ENCODE assay signal across 16 mouse cellular contexts in the genomic region with DNA sequence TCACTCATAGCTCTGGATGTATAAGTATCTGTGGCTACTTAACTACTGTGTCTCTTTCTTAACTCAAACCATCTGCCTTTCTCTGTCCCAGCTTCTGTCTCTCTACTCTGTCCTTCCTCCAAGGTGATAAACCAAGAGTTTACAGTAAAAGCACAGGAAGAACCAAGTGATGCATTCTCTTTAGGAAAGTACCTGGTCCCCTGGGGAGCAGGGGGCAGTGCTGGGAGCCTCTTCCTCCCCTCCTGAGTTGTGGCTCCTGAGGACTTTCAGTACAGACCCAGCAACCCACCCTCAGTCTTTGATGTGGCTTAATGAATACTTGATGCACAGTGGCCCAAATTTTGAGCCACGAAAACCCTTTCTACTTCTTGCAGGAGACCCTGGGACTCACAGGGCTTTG.
"Had no signal": no experiment of that assay in that cellular context is flagged by ENCODE, and none has a peak within 500 bp of the region (broad histone marks: within the 10 kb centered on the region; RNA-seq: fewer than 3 reads in every experiment).

No protein-coding gene starts in this region.

- H3K27ac ChIP-seq: neural tube, embryonic 13.5 days; neural tube, embryonic 15.5 days; stomach, embryonic 15.5 days; stomach, postnatal 0 days had no signal

- H3K4me3 ChIP-seq: neural tube, embryonic 13.5 days; neural tube, embryonic 15.5 days; stomach, embryonic 15.5 days had no signal

- H3K9ac ChIP-seq: neural tube, embryonic 13.5 days; neural tube, embryonic 15.5 days; stomach, embryonic 15.5 days had no signal

- H3K4me2 ChIP-seq: neural tube, embryonic 13.5 days; neural tube, embryonic 15.5 days; stomach, embryonic 15.5 days had no signal

- H3K4me1 ChIP-seq: neural tube, embryonic 13.5 days; neural tube, embryonic 15.5 days; stomach, embryonic 15.5 days had no signal

- H3K9me3 ChIP-seq: neural tube, embryonic 15.5 days; stomach, embryonic 15.5 days had no signal

- DNase-seq: retina, postnatal 1 day; right cerebral cortex, adult 18-20 months; right cerebral cortex, postnatal 14 days; right cerebral cortex, postnatal 25 days; right cerebral cortex, postnatal 4 days; spleen, adult 18-20 months; thymus, adult 18-20 months; thymus, adult 2 months; thymus, postnatal 14 days; thymus, postnatal 25 days; thymus, postnatal 36 days; thymus, postnatal 4 days had no signal

- H3K36me3 ChIP-seq: neural tube, embryonic 13.5 days; neural tube, embryonic 15.5 days; stomach, embryonic 15.5 days had no signal

- H3K27me3 ChIP-seq: neural tube, embryonic 13.5 days; neural tube, embryonic 15.5 days; stomach, embryonic 15.5 days had no signal
